Mouse (Mus musculus) cortical plate, adult 2 months (tissue): Measurements from ENCODE around the gene Smarcd3.

Experiments used
- CTCF ChIP-seq: fragments of 200-500 bp; IDR thresholded peaks from 2 replicates; pipeline ENCODE4 v1.5.1; 2011; ENCODE audit warnings: mild to moderate bottlenecking, control low read depth, low read length; ENCODE audit not compliant: insufficient read depth; ENCODE audit errors: extremely low read depth
- POLR2A ChIP-seq: fragments of 200-500 bp; IDR thresholded peaks from 2 replicates; pipeline ENCODE4 v1.6.1; 2011; ENCODE audit warnings: mild to moderate bottlenecking, low read length, control low read depth; ENCODE audit not compliant: insufficient read depth; ENCODE audit errors: extremely low read depth

DNA sequence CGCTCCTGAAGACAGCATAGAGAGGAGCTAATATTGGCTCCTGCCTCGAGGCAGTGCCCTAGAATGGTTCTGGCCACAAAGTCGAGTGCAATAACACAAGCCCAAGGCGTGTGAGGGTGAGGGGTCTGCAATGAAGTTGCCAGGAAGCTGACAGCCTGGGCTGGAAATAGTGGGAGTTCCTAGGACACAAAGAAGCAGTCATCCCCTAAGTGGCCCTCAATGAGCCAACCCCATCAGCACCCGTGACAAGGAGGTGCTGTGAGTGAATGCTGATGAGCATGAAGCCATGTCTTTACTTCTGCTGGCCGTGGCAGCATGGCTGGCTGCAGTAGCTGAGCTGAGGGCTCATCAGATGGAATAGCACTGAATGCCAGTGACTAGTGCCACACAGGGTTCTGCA lies 9.1 kb downstream of the Smarcd3 start:
- TF ChIP-seq POLR2A (no peak), CTCF (no peak)
